Mouse (Mus musculus): ENCODE measurements at regions not wholly inside any gene's neighbourhood (a gene's known extent, or its start where the extent isn't known, plus 50 kb on each side); places are given as distances from the start of the nearest gene placed in this dataset.

- peak; percentile 39 for DNase-seq (ENCODE audit: low read depth, low spot score)
Measured at GRCm38 (mm10) chr1:124674420-124674819, 629.1 kb upstream of the Dpp10 start.

GRCm38 (mm10) chr1:124652872-124653271 lies 607.5 kb upstream of the Dpp10 start:
- no peak for DNase-seq (ENCODE audit: low read depth, low spot score)

GRCm38 (mm10) chr1:124652251-124652861 lies 607.0 kb upstream of the Dpp10 start:
- no peak for DNase-seq (ENCODE audit: low read depth, low spot score)

- DNase-seq (ENCODE audit: low read depth, low spot score): no peak
Measured at GRCm38 (mm10) chr1:124635246-124635768, 589.9 kb upstream of the Dpp10 start.

- DNase-seq (ENCODE audit: low read depth, low spot score): no peak
Measured at GRCm38 (mm10) chr1:124630084-124630483, 584.7 kb upstream of the Dpp10 start.

- no peak for DNase-seq (ENCODE audit: low read depth, low spot score)
Measured at GRCm38 (mm10) chr1:124584620-124585019, 539.3 kb upstream of the Dpp10 start.

All from R1 (cell line).